Mouse (Mus musculus) heart, embryonic 13.5 days (tissue): ENCODE measurements around the gene Tmem37. TPM values are rescaled to one million over a fixed set of nuclear protein-coding genes. Genes with fewer than 3 reads are reported as not detected.
A peak's percentile ranks its signal among the peaks of the same experiment; 100 is the strongest.

ENCODE experiments used
- ATAC-seq: fragments of 200-750 bp; cut with Nextera tagmentation; 2 replicates; pipeline ENCODE4 v1.8.0; 2017; ENCODE audit warnings: moderate TSS enrichment; ENCODE audit not compliant: insufficient number of reproducible peaks, low FRiP score, low TSS enrichment; ENCODE audit errors: extremely low read depth
- H3K27ac ChIP-seq: fragments of 300-500 bp; sonication (generic); replicated peaks from 2 replicates; pipeline ENCODE4 v1.5.1; 2015; ENCODE audit warnings: moderate library complexity, mild to moderate bottlenecking, inconsistent platforms
- H3K27me3 ChIP-seq: fragments of 300-500 bp; sonication (generic); replicated peaks from 2 replicates; pipeline ENCODE4 v1.6.1; 2015; ENCODE audit warnings: mild to moderate bottlenecking, inconsistent platforms
- H3K36me3 ChIP-seq: fragments of 300-500 bp; sonication (generic); 2 replicates; pipeline ENCODE4 v1.6.1; 2015; ENCODE audit warnings: mild to moderate bottlenecking, inconsistent platforms
- H3K4me1 ChIP-seq: fragments of 300-500 bp; sonication (generic); 2 replicates; pipeline ENCODE4 v1.6.1; 2015; ENCODE audit warnings: inconsistent platforms
- H3K4me2 ChIP-seq: fragments of 300-500 bp; sonication (generic); 2 replicates; pipeline ENCODE4 v1.6.1; 2015; ENCODE audit warnings: inconsistent platforms, mild to moderate bottlenecking, moderate library complexity
- H3K4me3 ChIP-seq: fragments of 300-500 bp; sonication (generic); 2 replicates; pipeline ENCODE4 v1.5.1; 2015; ENCODE audit warnings: moderate library complexity, mild to moderate bottlenecking, inconsistent platforms
- H3K9ac ChIP-seq: fragments of 300-500 bp; sonication (generic); 2 replicates; pipeline ENCODE4 v1.6.1; 2015; ENCODE audit warnings: inconsistent platforms, mild to moderate bottlenecking, moderate library complexity
- H3K9me3 ChIP-seq: fragments of 300-500 bp; sonication (generic); 2 replicates; pipeline ENCODE4 v1.6.1; 2016; ENCODE audit warnings: inconsistent platforms
- WGBS: fragments of 180-500 bp; shearing (Covaris S2); methylation state at CpG from one replicate; pipeline ENCODE4 v1.1.7; 2015; ENCODE audit warnings: mixed read lengths; 5-methylcytosine and 5-hydroxymethylcytosine counted together
- polyA plus RNA-seq: library from polyadenylated mRNA; unstranded; fragments of >200 nt; fragmentation: Nextera tagmentation; extraction: Ambion mirVana; gene quantifications from 2 replicates; pipeline ENCODE4 v1.2.1, GENCODE M21; 2015

Tmem37 gene
- polyA plus RNA-seq, result 14.7 and 16.6 TPM in 2 replicates

GRCm38 (mm10) chr1:120073519-120074306, at the start of gene Tmem37:
Gene Tmem37 (minus strand): TSS chr1:120074074.
- 2% methylated on average over 40 of the region's 40 CpGs for WGBS
- H3K36me3 ChIP-seq, result no peaks in the 10 kb centered on the region

DNA sequence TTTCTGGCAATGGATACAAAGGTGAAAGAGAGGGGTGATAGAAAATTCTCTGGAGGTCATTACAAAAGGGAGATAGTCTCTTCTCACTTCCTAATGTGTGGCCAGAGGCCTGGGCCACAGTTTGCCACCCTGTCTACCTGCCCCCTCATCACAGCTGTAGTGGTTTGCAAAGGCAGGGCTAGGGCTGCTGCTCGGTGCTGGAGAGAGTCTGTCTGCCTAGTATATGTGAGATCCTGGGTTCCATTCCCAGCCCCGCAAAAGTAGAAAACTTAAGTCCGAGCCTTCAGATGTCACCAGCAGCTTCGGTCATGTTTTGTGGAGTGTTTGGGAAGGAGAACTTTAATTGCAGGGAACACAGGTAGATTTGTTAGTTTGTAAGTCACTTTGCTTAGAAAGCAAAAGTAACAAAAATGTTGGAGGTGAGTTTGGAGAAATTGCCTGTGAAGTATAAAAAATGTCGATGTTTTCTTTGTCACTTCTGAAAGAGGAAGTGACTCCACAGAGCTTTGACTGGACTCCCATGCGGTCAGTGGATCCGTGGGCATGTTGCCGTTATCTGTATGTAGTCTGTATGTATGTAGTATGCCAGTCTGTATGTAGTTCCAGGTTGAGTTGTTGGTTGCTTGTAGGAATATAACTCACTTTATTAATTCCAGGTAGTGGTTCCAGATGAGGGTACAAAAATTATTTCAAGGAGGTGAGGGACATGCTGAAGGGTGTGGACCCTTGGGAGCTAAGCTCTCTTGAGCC, 48.9 kb upstream of the Tmem37 start:
- no peak for ATAC-seq
- Histone ChIP-seq H3K9ac (no peak overlapping the region), H3K27ac (no peak overlapping the region), H3K4me1 (peaks cover 46% of the 10 kb centered on the region), H3K27me3 (no peaks in the 10 kb centered on the region), H3K4me2 (no peak overlapping the region), H3K4me3 (no peak overlapping the region), H3K36me3 (peaks cover 18% of the 10 kb centered on the region), H3K9me3 (no peaks in the 10 kb centered on the region)
- 86% methylated on average over 8 of the region's 8 CpGs for WGBS

More at GRCm38 (mm10) chr1:120073519-120074306, at the start of gene Tmem37:
- Histone ChIP-seq H3K4me2 (peak within 1 kb of the TSS; percentile 90), H3K4me1 (peaks cover 28% of the 10 kb centered on the region), H3K9me3 (no peaks in the 10 kb centered on the region), H3K27me3 (0 out of 2 replicates have a peak, but pooled peaks cover 6% of the 10 kb centered on the region), H3K27ac (0 out of 2 replicates have a peak within 1 kb of the TSS, but pooled peaks have one; percentile 32), H3K4me3 (peak within 1 kb of the TSS; percentile 53), H3K9ac (peak within 1 kb of the TSS; percentile 80)
- ATAC-seq, result peak; percentile 78; the same call in 1 of the 2 replicates

DNA sequence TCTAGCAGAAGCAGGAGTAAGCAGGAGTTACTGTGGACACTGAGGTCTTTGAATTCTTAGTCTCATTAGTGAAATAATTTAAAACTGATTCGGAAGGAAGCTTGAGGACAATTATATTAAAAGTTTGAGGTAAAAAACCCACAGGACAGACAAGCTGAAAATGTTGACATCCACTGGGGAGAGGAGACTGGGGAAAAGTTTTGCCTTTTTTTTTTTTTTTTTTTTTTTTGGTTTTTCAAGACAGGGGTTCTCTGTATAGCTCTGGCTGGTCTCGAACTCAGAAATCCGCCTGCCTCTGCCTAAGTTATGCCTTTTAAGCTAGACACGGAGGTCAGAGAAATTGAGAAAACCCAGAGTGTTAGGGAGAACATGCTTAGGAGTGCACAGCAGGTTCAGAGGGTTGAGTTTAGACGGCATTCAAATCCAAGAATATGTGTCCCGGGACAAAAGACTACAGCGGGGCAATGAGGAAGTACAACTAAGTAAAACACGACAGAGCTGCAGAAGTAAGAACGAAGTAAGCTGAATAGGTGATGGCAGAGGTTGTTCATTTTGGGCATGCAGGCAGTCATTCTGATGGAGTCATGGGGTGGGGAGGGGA, 48.2 kb upstream of the Tmem37 start:
- peak overlapping the region; percentile 80 for H3K9ac ChIP-seq
- 87% methylated on average over 9 of the region's 9 CpGs for whole genome bisulfite sequencing

GRCm38 (mm10) chr1:120120969-120121811, 47.3 kb upstream of the Tmem37 start, which contains the start of the genes Dbi and 3110009E18Rik:
Gene Dbi (minus strand): TSS chr1:120121078.
Gene 3110009E18Rik (plus strand): TSS chr1:120121187.
- ATAC-seq, result peak; percentile 90
- Histone ChIP-seq H3K36me3 (peaks cover 31% of the 10 kb centered on the region), H3K27ac (peak within 1 kb of the TSS; percentile 94), H3K27me3 (no peaks in the 10 kb centered on the region), H3K9ac (peak within 1 kb of the TSS; percentile 86), H3K4me1 (peaks cover 59% of the 10 kb centered on the region), H3K9me3 (no peaks in the 10 kb centered on the region), H3K4me2 (peak within 1 kb of the TSS; percentile 83), H3K4me3 (peak within 1 kb of the TSS; percentile 67)
- 2% methylated on average over 52 of the region's 52 CpGs for WGBS

More for the DNA sequence above, 48.2 kb upstream of the Tmem37 start:
- no peaks in the 10 kb centered on the region for H3K9me3 ChIP-seq
- H3K27ac ChIP-seq, result peak overlapping the region; percentile 94
- no peaks in the 10 kb centered on the region for H3K27me3 ChIP-seq
- H3K4me1 ChIP-seq, result peaks cover 53% of the 10 kb centered on the region
- H3K4me2 ChIP-seq, result peak overlapping the region; percentile 83
- peaks cover 26% of the 10 kb centered on the region for H3K36me3 ChIP-seq
- ATAC-seq, result no peak
- H3K4me3 ChIP-seq, result peak overlapping the region; percentile 67

GRCm38 (mm10) chr1:120120141-120120968, 46.5 kb upstream of the Tmem37 start:
- no peaks in the 10 kb centered on the region for H3K9me3 ChIP-seq
- H3K27me3 ChIP-seq, result no peaks in the 10 kb centered on the region

GRCm38 (mm10) chr1:120119389-120119788, 45.5 kb upstream of the Tmem37 start:
- no peak for ATAC-seq
- Histone ChIP-seq H3K9me3 (peaks cover 4% of the 10 kb centered on the region), H3K4me1 (peaks cover 60% of the 10 kb centered on the region), H3K4me3 (peak overlapping the region; percentile 67), H3K4me2 (peak overlapping the region; percentile 83), H3K27me3 (no peaks in the 10 kb centered on the region), H3K27ac (peak overlapping the region; percentile 94), H3K36me3 (peaks cover 49% of the 10 kb centered on the region), H3K9ac (peak overlapping the region; percentile 86)
- WGBS, result 69% methylated on average over 4 of the region's 4 CpGs

More at GRCm38 (mm10) chr1:120120141-120120968, 46.5 kb upstream of the Tmem37 start:
- 1% methylated on average over 24 of the region's 24 CpGs for WGBS
- peak overlapping the region; percentile 83 for H3K4me2 ChIP-seq
- H3K36me3 ChIP-seq, result peaks cover 39% of the 10 kb centered on the region
- peak; percentile 20; the same call in 1 of the 2 replicates for ATAC-seq
- H3K4me3 ChIP-seq, result peak overlapping the region; percentile 67
- H3K4me1 ChIP-seq, result peaks cover 61% of the 10 kb centered on the region
- peak overlapping the region; percentile 86 for H3K9ac ChIP-seq
- H3K27ac ChIP-seq, result peak overlapping the region; percentile 94

GRCm38 (mm10) chr1:120118854-120119253, 45.0 kb upstream of the Tmem37 start:
- peak overlapping the region; percentile 67; the same call in 1 of the 2 replicates for H3K4me3 ChIP-seq
- H3K36me3 ChIP-seq, result peaks cover 54% of the 10 kb centered on the region
- H3K27ac ChIP-seq, result no peak overlapping the region
- no peak for ATAC-seq
- 83% methylated on average over 2 of the region's 2 CpGs for WGBS
- peaks cover 60% of the 10 kb centered on the region for H3K4me1 ChIP-seq
- peaks cover 7% of the 10 kb centered on the region for H3K9me3 ChIP-seq
- H3K27me3 ChIP-seq, result no peaks in the 10 kb centered on the region
- peak overlapping the region; percentile 83 for H3K4me2 ChIP-seq
- H3K9ac ChIP-seq, result peak overlapping the region; percentile 86

GRCm38 (mm10) chr1:120116106-120116505, 42.2 kb upstream of the Tmem37 start:
- Histone ChIP-seq H3K27me3 (no peaks in the 10 kb centered on the region), H3K27ac (peak overlapping the region; percentile 81), H3K9me3 (peaks cover 7% of the 10 kb centered on the region), H3K4me3 (no peak overlapping the region), H3K4me1 (peaks cover 49% of the 10 kb centered on the region), H3K9ac (0 out of 2 replicates have a peak overlapping the region, but pooled peaks have one; percentile 50), H3K4me2 (no peak overlapping the region), H3K36me3 (peaks cover 80% of the 10 kb centered on the region)
- 56% methylated on average over 11 of the region's 11 CpGs for WGBS
- ATAC-seq, result no peak

- Histone ChIP-seq H3K4me3 (no peak overlapping the region), H3K4me1 (peaks cover 49% of the 10 kb centered on the region), H3K27me3 (no peaks in the 10 kb centered on the region), H3K4me2 (no peak overlapping the region), H3K27ac (peak overlapping the region; percentile 81), H3K9me3 (peaks cover 7% of the 10 kb centered on the region), H3K36me3 (peaks cover 80% of the 10 kb centered on the region), H3K9ac (no peak overlapping the region)
- ATAC-seq, result no peak
- 72% methylated on average over 9 of the region's 9 CpGs for WGBS
Measured at GRCm38 (mm10) chr1:120115671-120116081, 41.8 kb upstream of the Tmem37 start.
